Mouse (Mus musculus) adrenal gland, postnatal 14 days (tissue): Measurements from ENCODE around the gene Art2b. TPM values are rescaled to one million over a fixed set of nuclear protein-coding genes. Genes with fewer than 3 reads are reported as not detected.
"Not testable (repeated sequence)": the region's sequence is repeated elsewhere in the genome, so short reads cannot be mapped to it uniquely, and the experiment has no call there.

Experiments used
- DNase-seq: peaks from one replicate; pipeline ENCODE4 v3.0.0; 2021; ENCODE audit warnings: mixed read lengths
- long read RNA-seq, 2 experiments: library from polyadenylated mRNA; stranded (forward); transcript quantifications; one replicate each; pipeline ENCODE4 v2.0.0; 2021
- total RNA-seq: library from RNA; stranded (reverse); gene quantifications from 2 replicates; pipeline ENCODE4 v1.2.3, GENCODE M21; 2021

Art2b gene
- 0.11 and 1.2 TPM in 2 replicates for total RNA-seq
- long read RNA-seq, experiment 1: 0 reads
- long read RNA-seq, experiment 2: 0 reads

DNA sequence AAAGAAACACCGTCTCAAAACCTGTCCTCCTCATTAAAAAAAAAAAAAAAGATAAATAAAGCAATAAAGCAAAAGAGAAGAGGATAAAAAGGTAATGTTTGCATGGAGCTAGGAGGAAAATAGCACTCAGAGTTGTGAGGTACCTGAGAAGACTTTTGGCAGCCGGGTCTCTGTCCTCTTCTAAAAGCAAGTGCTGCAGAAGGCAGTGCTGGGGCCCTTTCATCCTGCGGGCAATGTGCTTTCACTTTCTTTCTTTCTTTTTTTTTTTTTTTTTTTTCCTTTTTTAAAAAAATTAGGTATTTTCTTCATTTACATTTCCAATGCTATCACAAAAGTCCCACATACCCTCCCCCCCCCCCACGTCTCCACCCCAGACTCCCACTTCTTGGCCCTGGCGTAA, at the start of gene Art2b:
Art2b (minus strand) TSS at position 193 of the 400 bp plus-strand sequence.
- no peak for DNase-seq

DNA sequence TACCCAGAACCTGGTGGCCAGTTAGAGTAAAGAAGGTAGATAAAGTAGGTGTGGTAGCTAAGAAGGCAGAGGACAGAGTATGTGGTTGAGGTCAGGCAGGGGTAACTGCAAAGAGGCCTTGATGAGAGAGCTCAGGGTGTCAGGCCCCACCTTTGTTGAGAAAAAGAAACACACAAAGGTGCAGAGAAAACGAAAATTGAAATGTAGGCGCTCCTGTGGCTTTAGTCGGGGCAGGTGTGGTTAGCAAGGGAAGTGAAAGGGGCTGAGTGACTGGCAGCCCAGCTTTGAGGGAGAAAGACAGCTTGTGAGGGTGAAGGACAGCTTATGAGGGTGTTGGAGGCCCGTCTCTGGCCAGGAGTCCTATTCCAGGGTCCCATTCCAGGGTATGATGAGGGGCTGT, 49.1 kb upstream of the Art2b start:
- no peak for DNase-seq

DNA sequence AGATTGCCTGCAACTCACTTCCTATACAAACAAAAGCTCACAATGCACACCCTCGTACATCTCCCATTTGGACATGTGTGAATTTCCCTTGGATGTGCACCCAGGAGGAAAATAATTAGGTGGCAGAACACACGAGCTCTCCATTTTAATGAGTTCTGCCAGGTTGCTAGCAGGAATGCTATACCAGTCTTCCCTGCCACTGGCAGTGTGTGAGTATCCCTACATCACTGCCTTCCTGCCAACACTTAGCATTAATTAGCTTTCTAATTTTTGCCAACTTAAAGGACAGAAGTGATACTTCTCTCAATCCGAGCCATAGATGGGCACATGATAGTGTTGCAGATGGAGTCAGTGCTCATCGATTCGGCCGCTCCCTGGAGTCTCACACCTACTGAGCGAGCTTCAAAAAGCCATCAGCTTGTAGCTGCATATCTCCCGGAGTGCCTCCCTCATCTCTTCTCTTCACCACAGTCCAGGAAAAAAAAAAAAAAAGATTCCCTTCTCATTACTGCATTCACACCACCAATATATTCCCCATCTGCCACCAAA, 48.3 kb upstream of the Art2b start:
- no peak for DNase-seq

DNA sequence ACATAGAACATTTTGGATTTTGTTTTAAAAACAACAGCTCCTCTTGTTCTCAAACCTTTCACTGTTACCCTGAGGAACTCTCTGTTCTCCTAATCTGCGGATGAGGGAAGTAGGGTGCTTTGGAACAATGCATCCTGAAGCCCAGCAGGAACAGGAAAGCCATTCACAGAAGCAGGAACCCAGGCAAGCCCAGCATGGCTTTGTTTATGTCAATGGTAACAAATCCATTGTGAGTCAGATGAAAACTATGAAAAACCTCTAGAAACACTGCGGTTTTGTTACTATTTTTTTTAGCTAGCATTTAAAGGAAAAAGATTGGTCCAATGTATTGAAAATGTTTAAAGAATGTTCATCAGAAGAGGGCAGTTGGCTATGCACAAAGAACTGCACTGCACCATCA, 43.1 kb upstream of the Art2b start:
- DNase-seq: no peak

DNA sequence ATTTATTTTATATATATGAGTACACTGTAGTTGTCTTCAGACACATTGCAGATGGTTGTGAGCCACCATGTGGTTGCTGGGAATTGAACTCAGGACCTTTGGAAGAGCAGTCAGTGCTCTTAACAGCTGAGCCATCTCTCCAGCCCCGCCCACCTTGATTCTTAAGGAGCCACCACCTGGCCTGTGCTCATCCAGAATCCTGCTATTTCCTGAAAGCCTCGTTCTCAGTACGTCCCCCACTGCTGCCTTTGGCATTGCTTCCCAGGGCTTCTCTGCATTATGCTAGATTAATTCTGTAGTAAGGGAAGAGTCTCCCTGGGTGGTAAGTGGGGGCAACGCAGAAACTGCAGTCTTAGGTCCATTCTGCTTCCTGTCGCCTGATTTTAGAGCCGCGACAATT, 41.8 kb upstream of the Art2b start:
- DNase-seq: not testable (repeated sequence)

DNA sequence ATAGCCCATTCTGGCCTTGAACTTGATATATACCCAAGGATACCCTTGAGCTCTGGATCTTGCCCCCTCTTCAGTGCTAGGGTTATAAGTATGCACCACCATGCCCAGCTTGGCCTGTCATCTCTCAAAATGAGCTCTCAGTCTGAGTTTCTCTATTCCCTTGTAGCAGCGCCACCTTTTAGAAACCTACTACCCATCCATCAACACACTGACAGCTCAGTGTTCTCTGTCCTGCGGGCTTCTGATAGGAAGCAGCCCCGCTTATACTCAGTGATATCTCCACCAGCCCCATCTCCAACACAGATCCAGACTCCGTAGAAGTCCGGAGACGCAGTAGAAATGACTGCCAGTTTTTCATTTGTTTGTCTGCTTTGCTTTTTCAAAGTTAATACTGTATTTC, 38.9 kb upstream of the Art2b start:
- no peak for DNase-seq

DNA sequence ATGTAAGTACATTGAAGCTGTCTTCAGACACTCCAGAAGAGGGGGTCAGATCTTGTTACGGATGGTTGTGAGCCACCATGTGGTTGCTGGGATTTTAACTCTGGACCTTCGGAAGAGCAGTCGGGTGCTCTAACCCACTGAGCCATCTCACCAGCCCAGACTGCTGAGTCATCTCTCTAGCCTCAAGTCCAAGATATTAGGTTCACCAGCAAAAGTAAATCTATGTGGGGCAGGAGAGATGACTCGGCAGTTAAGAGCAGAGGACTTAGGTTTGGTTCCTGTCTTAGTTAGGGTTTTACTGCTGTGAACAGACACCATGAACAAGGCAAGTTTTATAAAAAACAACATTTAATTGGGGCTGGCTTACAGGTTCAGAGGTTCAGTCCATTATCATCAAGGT, 36.5 kb upstream of the Art2b start:
- DNase-seq: not testable (repeated sequence)

DNA sequence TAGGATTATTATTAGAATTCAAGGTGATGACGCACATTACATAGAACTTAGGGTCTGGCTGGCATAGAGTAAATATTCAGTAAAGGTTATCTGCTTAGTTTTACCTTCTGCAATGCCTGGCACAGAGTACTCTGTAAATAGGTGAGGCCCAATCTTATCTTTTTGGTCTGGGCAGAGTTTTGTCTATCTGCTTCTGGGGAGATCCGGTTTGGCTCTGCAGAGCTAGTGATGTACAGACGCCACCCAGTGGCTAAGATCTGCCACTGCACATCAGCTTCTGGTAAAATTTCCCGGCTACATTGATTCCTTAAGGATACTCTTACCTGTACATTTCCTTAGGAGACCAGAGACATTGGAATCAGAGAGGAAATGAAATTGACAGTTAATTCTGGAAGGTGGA, 35.0 kb upstream of the Art2b start:
- DNase-seq: peak; percentile 65

DNA sequence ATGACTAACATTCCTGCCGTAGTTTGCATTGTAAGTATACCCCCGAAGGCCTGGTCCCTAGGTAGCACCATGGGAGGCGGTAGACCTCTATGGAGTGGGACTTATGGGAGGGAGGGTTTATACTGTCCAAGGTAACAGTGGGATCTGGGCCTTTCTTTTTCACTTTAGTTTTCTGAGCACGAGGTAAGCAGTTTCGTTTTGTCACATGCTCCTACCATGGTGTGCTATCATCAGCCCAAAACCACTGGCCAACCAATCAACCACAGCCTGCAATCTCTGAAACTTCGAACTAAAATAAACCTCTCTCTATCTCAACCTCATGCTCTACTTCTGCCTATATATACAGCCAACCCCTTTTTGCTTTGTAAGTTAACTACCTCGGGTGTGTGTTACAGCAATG, 32.9 kb upstream of the Art2b start:
- DNase-seq: no peak

DNA sequence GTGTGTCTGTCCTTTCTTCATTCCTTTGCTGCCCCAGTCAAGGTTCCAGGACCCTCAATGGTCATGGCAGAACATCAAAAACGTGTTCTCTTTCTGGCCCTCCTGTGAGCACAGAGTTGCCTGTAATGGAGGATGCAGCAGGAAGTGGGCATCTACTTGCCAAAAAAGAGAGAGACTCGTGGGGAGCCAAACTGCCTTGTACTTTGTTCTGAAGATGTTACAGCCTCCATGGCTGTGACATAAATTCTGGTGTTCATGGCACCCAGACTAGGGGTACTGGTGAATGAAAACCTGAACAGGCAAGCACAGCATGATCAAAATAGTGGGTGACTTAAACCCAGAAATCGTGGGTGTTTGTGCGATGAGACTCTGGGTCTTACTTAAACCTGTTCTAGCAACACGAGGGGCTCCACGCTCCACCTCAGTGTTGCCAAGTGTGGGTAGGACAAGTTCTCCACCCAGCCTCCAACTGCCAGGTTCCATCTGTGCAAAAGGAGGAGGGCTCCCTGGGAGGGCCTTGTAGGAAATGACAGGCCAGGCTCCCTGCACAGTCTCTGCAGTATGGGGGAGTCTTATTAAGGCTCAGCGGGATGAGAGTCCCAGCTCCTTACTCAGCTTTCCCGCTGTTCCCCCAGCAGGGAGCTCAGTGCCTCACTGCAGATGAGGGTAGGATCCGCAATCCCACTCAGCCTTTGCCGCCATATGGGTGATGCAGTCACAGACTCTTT, 32.2 kb upstream of the Art2b start:
- DNase-seq: no peak

DNA sequence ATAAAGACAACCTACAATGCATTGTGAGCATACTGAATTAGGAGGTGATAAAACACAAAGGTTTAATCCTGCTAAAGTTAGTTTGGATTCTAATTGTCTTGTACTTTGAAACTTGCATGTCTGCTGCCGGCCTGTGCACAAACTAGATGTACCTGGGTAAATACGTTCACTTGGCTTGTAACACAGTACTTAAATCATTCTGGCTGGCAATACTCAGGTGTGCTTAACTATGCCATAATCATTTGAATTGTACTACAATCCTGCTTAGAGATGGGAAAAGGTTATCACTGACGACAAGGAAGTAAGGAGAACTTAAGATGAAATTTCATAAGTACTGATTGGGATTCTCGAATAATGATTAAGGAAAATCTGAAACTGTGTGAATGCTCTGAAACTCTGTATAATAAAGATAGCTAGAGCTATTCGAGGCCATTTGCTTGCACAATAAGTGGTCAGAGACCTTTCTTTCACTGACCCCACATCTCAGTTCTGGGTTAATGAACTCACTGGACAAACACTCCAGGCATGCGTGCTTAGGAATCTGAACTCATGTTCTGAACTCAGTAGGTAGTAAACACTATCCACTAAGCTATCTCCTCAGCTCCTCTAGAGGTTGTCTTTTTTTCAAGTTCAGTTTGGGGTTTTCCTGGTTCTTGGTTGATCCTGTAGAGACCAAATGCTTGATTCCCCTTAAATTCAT, 30.9 kb upstream of the Art2b start:
- no peak for DNase-seq

DNA sequence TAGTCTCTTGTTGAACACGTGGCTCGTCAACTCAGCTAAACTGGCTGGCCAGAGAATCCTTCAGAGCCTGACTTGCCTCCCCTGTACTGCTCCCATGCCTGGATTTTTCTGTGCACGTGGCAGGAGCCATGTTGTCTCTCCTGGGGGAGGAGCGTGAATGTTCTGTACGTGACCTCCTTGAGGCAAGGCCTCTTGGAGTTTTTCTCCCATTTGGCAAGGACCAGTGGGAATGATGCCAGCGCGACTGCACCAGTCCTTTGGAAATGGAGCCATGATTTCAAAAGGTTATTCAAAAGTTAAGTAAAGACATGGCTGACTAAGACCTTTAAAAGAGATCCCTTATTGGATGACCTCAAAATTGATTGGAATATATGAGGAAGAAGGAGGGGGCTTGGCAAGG, 30.0 kb upstream of the Art2b start:
- peak; percentile 88 for DNase-seq

DNA sequence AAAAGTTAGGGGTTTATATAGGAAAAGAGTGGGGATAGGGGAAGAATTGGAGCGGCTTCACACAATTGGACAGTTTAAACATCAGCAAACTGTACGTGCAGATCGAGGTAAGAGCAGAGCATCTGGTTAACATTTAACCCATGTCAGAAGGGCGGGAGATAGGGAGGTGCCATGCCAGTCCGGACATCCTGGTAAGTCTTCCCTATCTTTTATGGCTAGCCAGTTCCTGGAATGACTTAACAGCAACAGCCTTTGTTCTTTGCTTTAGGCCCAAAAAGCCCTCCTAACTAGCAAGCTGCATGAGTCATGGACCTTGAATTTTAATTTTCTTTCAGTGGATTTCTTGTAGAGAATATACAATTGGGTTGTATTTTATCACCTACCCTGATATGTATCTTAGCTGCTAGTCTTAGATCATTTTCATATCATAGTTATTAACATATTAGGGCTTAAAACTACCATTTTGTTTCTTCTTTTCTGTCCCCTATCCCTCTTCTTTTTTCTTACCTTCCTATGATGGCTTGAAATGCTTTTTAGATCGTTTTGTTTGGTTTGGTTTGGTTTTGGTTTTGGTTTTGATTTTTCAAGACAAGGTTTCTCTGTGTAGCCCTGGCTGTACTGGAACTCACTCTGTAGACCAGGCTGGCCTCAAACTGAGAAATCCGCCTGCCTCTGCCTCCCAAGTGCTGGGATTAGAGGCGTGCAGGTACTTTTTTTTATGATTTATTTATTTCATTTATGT, 27.6 kb upstream of the Art2b start:
- DNase-seq: not testable (repeated sequence)

DNA sequence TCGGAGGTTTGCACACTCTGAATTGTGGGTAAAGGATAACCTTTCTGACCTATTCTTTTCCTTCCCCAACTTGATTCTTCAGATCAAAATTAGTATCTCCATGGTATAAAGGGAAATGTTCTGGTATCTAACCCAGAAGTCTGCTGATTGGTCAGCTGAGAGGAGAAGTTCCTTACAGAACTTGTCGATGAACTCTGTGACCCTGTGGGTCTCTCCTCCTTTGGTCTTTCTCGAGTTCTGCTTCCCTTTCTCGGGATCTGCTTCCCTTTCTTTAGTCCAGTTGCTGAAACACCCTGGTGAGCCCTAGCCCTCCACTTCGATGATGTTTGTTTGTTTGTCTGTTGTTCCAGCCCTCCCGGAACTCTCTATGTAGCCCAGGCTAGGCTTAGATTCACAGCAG, 22.4 kb upstream of the Art2b start:
- DNase-seq: no peak

DNA sequence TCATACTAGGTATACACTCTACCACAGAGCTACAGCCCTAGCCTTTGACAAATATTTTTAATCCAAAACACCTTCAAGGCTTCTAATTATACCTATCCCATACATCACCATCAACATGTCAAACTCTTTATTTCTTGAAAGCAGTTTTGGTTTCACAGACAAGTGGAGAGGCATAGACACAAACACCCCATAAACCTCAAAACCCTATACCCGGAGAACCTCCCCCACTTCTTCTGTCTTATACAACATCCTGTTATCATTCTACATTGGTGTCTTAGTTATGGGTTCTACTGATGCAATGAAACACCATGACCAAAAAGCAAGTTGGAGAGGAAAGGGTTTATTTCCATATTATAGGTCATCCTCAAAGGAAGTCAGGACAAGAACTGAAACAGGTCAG, 15.0 kb upstream of the Art2b start:
- DNase-seq: no peak

DNA sequence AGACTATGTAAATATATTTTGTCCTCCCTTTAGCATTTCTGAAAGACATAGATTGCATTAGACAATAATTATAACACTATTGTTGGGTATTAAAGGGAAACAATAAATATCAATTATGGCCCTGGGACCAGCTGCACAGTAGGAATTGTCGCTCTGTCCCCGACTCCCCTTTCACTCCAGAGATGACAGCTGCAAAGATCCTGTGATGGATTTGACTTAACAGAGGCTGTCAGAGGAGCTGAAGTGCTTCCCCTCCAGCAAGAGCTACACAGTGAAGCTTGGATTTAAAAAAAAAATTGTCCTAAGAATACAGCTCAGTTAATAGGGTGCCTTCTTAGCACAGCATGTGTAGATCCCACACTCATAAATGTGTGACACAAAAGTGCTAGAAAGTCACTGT, 13.1 kb upstream of the Art2b start:
- no peak for DNase-seq

DNA sequence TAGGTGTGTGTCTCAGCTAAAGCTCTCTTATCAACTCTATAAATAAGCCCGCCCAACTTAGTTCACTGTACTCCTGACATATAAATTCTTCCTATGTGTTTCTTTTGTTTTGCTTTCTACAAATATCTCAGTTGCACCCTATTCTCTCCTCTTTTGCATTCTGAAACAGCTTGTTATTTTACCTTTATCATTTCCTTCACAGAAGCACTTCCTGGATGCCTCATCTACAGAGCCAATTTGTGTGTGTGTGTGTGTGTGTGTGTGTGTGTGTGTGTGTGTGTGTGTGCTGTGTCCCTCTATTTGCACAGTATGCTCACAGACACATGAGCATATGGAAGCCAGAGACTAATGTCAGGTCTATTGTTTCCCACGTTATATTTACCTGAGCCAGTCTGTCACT, 9.6 kb upstream of the Art2b start:
- DNase-seq: no peak

DNA sequence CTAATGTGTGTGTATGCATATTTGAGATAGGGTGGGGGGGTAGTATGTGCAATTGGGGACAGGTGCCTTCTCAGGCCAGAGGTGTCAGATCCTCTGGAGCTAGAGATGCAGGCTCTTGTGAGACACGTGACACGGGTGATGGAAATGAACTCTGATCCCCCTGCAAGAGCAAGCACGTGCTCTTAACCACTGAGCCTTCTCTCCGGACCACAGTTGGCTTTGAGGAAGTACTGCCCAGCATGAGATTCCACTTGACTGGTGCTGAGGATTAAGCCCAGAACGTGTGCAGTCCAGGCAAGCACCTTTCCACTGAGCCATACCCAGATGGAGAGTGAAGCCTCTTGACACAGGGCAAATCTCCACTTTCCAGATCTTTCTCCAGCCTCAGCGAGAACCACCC, 1.1 kb downstream of the Art2b start:
- not testable (repeated sequence) for DNase-seq

DNA sequence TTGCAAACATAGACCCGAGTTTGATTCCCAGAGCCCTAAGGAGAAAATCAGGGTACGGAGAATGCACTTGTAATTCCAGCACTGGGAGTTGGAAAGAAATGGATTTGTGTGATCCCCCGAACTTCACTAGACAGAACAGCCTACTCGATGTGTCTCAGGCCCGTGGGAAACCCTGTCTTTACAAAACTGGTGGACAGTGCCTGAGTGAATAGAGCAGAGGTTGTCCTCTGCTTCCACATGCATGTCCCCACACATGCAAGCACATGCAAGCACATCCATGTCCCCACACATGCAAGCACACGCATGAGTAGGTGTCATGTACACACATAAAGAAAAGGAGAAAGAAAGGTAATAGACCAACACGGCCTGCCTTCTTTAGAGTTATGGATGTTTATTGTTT, 3.4 kb downstream of the Art2b start:
- DNase-seq: no peak

DNA sequence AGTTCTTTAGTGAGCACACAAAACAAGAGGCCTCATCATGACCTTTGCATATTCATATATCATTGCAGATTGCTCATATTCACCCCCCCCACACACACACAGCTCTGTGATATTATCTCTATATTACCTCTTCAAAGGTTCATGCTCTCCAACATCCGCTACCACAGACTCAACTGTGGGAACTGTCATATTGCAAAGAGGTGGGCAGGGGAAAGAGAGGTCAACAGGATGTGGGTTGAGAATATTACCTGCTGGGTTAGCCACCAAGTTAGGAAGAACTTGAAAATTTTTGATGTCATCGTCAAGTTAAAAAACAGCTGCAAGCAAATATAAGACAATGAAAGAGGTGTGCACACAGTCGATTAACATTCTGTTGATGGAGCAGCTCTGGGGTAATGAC, 4.5 kb downstream of the Art2b start:
- DNase-seq: not testable (repeated sequence)

DNA sequence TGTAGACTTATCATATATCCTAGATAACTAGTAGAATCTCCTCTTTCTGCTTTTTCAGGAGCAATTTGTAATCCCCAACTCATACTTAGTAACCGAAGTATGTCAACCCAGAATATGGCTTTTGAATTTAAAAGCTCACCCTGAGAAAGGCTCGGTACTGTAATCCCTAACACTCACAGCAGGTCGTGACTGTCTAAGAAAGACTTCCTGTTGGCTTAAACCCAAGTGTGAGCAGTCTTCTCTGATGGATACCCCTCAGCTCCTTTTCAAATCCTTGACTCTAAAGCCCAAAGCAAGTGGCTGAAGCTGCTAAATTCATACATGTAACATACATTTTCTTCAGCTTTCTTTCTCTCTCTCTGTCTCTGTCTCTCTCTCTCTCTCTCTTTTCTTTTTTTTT, 11.0 kb downstream of the Art2b start:
- no peak for DNase-seq

DNA sequence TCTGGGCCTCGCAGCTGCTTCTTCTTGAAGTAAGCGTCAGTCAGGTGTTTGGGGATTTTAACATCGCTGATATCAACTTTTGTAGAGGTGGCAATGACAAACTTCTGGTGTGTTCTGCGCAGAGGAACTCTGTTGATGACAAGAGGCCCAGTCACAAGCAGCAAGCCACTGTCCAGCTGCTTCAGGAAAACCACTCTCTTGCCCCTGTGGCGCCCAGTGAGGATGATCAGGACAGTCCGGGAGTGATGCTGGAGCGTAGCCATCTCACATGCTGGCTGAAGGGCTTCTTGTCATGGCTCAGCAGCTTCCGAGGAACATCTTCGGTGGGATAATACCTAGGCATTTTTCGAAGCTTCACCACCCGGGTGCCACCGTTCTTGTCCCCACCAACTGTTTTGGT, 11.8 kb downstream of the Art2b start:
- DNase-seq: not testable (repeated sequence)

DNA sequence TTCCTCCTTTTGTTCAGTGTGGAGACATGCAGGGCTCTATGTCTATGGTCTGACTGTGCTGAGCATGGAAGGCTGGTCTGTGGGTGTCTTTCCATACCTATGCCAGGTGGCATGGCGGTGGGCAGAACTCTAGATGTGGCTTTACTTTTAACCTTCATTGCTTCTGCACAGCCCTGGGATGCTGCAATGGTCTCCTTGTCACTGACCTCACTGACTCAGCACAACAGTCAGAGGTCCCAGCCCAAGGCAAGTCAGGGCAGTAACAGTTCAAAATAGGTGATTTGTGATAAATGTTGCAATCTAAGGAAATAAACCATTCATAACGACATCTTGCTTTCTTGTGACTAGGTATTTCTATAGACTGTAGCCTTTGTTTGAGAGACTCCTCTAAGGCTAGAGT, 21.3 kb downstream of the Art2b start:
- peak; percentile 38 for DNase-seq
